Mouse (Mus musculus): ENCODE results near the gene Mfsd4b2.
"Not testable (repeated sequence)": the region's sequence is repeated elsewhere in the genome, so short reads cannot be mapped to it uniquely, and the experiment has no call there.

The Mfsd4b2 gene

GRCm38 (mm10) chr10:39926616-39927139, at the start of gene Mfsd4b2:
Gene Mfsd4b2 (minus strand): TSS chr10:39926923.
- in situ Hi-C loops (cut with MboI) = no loop called here

GRCm38 (mm10) chr10:39975771-39976170, 49.0 kb upstream of the Mfsd4b2 start:
- in situ Hi-C loops (cut with MboI) = no loop called here

- in situ Hi-C loops (cut with MboI) = no loop called here
Measured at GRCm38 (mm10) chr10:39974982-39975381, 48.3 kb upstream of the Mfsd4b2 start.

GRCm38 (mm10) chr10:39967512-39967911, 40.8 kb upstream of the Mfsd4b2 start:
- in situ Hi-C loops (cut with MboI) = no loop called here

- in situ Hi-C loops (cut with MboI) = no loop called here
Measured at GRCm38 (mm10) chr10:39961906-39962305, 35.2 kb upstream of the Mfsd4b2 start.

- in situ Hi-C loops (cut with MboI) = no loop called here
Measured at GRCm38 (mm10) chr10:39960441-39960822, 33.7 kb upstream of the Mfsd4b2 start.

- in situ Hi-C loops (cut with MboI) = no loop called here
Measured at GRCm38 (mm10) chr10:39959761-39960440, 33.2 kb upstream of the Mfsd4b2 start, which contains the start of gene Mfsd4b3. Gene Mfsd4b3 (minus strand): TSS chr10:39960153.

GRCm38 (mm10) chr10:39958266-39958665, 31.5 kb upstream of the Mfsd4b2 start:
- in situ Hi-C loops (cut with MboI) = no loop called here

GRCm38 (mm10) chr10:39956340-39956878, 29.7 kb upstream of the Mfsd4b2 start:
- in situ Hi-C loops (cut with MboI) = no loop called here

- in situ Hi-C loops (cut with MboI) = no loop called here
Measured at GRCm38 (mm10) chr10:39955163-39955562, 28.4 kb upstream of the Mfsd4b2 start.

- in situ Hi-C loops (cut with MboI) = no loop called here
Measured at GRCm38 (mm10) chr10:39949377-39949954, 22.7 kb upstream of the Mfsd4b2 start.

- in situ Hi-C loops (cut with MboI) = not testable (repeated sequence)
Measured at GRCm38 (mm10) chr10:39947195-39947594, 20.5 kb upstream of the Mfsd4b2 start.

- in situ Hi-C loops (cut with MboI) = no loop called here
Measured at GRCm38 (mm10) chr10:39936553-39936952, 9.8 kb upstream of the Mfsd4b2 start.

- in situ Hi-C loops (cut with MboI) = not testable (repeated sequence)
Measured at GRCm38 (mm10) chr10:39924556-39924955, 2.2 kb downstream of the Mfsd4b2 start.

- in situ Hi-C loops (cut with MboI) = no loop called here
Measured at GRCm38 (mm10) chr10:39912616-39913015, 14.1 kb downstream of the Mfsd4b2 start.

GRCm38 (mm10) chr10:39908768-39909441, 17.8 kb downstream of the Mfsd4b2 start:
- in situ Hi-C loops (cut with MboI) = no loop called here

GRCm38 (mm10) chr10:39906799-39907658, 19.7 kb downstream of the Mfsd4b2 start:
- in situ Hi-C loops (cut with MboI) = no loop called here

- in situ Hi-C loops (cut with MboI) = no loop called here
Measured at GRCm38 (mm10) chr10:39904191-39904590, 22.5 kb downstream of the Mfsd4b2 start.

- in situ Hi-C loops (cut with MboI) = no loop called here
Measured at GRCm38 (mm10) chr10:39898874-39899371, 27.8 kb downstream of the Mfsd4b2 start, which contains the start of gene Mfsd4b4. Gene Mfsd4b4 (minus strand): TSS chr10:39899238.

- in situ Hi-C loops (cut with MboI) = no loop called here
Measured at GRCm38 (mm10) chr10:39896503-39896902, 30.2 kb downstream of the Mfsd4b2 start.
